Mouse (Mus musculus): Measurements from ENCODE around the gene Kremen1.

DNA sequence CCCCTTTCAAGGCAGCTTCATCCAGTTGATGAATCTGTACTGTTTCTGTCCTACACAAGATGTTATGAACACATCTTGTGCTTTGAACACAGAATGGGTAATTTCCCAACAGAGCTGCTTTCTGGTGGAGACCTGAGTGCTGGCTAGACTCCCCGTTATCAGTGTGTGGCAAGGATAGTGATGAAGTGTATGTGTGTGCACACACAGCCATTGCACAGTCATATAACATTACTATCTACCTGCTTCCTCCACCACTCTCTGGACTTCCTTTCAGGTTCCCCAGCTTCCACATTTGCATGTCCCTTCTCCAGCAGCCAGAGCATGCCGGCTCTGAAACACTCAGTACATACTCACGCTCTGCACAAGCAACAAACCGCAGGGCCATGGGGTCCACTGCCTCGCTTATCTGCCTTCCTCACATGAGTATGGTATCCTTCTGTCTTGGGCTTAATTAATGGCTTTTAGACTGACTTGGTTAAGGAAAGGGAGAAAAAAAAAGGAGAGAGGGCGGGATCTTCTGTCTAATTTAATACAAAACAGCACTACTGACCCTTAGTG is 46.8 kb downstream of the Kremen1 start:
- no peak for TF ChIP-seq CTCF (IDR thresholded peaks at IDR 0.05; ENCODE audit: borderline replicate concordance, control insufficient read depth, extremely low read depth, insufficient read depth, low read length, poor library complexity)
- no peak for TF ChIP-seq POLR2A (IDR thresholded peaks at IDR 0.05; ENCODE audit: control insufficient read depth, extremely low read depth, insufficient read depth, low read length, poor library complexity)
